Mouse (Mus musculus) kidney, embryonic 15.5 days (tissue): ENCODE results near the gene 2900026A02Rik. TPM values are rescaled to one million over a fixed set of nuclear protein-coding genes. Genes with fewer than 3 reads are reported as not detected.

Source experiments
- ATAC-seq: fragments of 200-750 bp; cut with Nextera tagmentation; replicated peaks from 2 replicates; pipeline ENCODE4 v1.8.0; 2017; ENCODE audit warnings: moderate TSS enrichment; ENCODE audit not compliant: low FRiP score
- H3K27ac ChIP-seq: fragments of 300-500 bp; sonication (generic); 2 replicates; pipeline ENCODE4 v1.5.1; 2015; ENCODE audit warnings: mild to moderate bottlenecking, inconsistent platforms
- H3K27me3 ChIP-seq: fragments of 300-500 bp; sonication (generic); 2 replicates; pipeline ENCODE4 v1.6.1; 2015; ENCODE audit warnings: inconsistent platforms
- H3K36me3 ChIP-seq: fragments of 300-500 bp; sonication (generic); 2 replicates; pipeline ENCODE4 v1.6.1; 2015; ENCODE audit warnings: inconsistent platforms
- H3K4me1 ChIP-seq: fragments of 300-500 bp; sonication (generic); 2 replicates; pipeline ENCODE4 v1.6.1; 2015; ENCODE audit warnings: inconsistent platforms
- H3K4me2 ChIP-seq: fragments of 300-500 bp; sonication (generic); 2 replicates; pipeline ENCODE4 v1.6.1; 2015; ENCODE audit warnings: moderate library complexity, mild to moderate bottlenecking, inconsistent platforms
- H3K4me3 ChIP-seq: fragments of 300-500 bp; sonication (generic); replicated peaks from 2 replicates; pipeline ENCODE4 v1.5.1; 2015; ENCODE audit warnings: mild to moderate bottlenecking, inconsistent platforms
- H3K9ac ChIP-seq: fragments of 300-500 bp; sonication (generic); 2 replicates; pipeline ENCODE4 v1.6.1; 2015; ENCODE audit warnings: mild to moderate bottlenecking, inconsistent platforms
- H3K9me3 ChIP-seq: fragments of 300-500 bp; sonication (generic); replicated peaks from 2 replicates; pipeline ENCODE4 v1.6.1; 2016; ENCODE audit warnings: inconsistent platforms
- WGBS: fragments of 180-500 bp; shearing (Covaris S2); methylation state at CpG from one replicate; pipeline ENCODE4 v1.1.7; 2015; ENCODE audit warnings: mixed read lengths; 5-methylcytosine and 5-hydroxymethylcytosine counted together
- polyA plus RNA-seq: library from polyadenylated mRNA; unstranded; fragments of >200 nt; fragmentation: Nextera tagmentation; extraction: Ambion mirVana; gene quantifications from 2 replicates; pipeline ENCODE4 v1.2.1, GENCODE M21; 2015

Gene 2900026A02Rik
- polyA plus RNA-seq, 1 experiment from 2014 or later = 7.5 TPM

- Histone ChIP-seq H3K4me3 (no peak overlapping the region), H3K9me3 (no peaks in the 10 kb centered on the region), H3K27me3 (no peaks in the 10 kb centered on the region), H3K4me2 (no peak overlapping the region), H3K9ac (no peak overlapping the region), H3K36me3 (peaks cover 44% of the 10 kb centered on the region), H3K27ac (no peak overlapping the region), H3K4me1 (peaks cover 19% of the 10 kb centered on the region)
- no peak for ATAC-seq
- WGBS = 93% methylated on average over 17 of the region's 17 CpGs
Observed at GRCm38 (mm10) chr5:113097551-113097950, 123.5 kb downstream of the 2900026A02Rik start.

GRCm38 (mm10) chr5:113095456-113095855 lies 125.6 kb downstream of the 2900026A02Rik start:
- H3K36me3 ChIP-seq = peaks cover 50% of the 10 kb centered on the region
- no peak for ATAC-seq
- 87% methylated on average over 18 of the region's 18 CpGs for WGBS

GRCm38 (mm10) chr5:113092406-113092805 lies 128.6 kb downstream of the 2900026A02Rik start:
- Histone ChIP-seq H3K27me3 (no peaks in the 10 kb centered on the region), H3K9ac (no peak overlapping the region), H3K27ac (no peak overlapping the region), H3K4me1 (peaks cover 34% of the 10 kb centered on the region), H3K4me3 (no peak overlapping the region), H3K9me3 (no peaks in the 10 kb centered on the region), H3K36me3 (peaks cover 67% of the 10 kb centered on the region), H3K4me2 (no peak overlapping the region)
- ATAC-seq = no peak
- WGBS = 58% methylated on average over 7 of the region's 7 CpGs

More at GRCm38 (mm10) chr5:113095456-113095855, 125.6 kb downstream of the 2900026A02Rik start:
- Histone ChIP-seq H3K27ac (no peak overlapping the region), H3K4me1 (peaks cover 30% of the 10 kb centered on the region), H3K27me3 (no peaks in the 10 kb centered on the region), H3K9me3 (no peaks in the 10 kb centered on the region), H3K4me2 (no peak overlapping the region), H3K4me3 (no peak overlapping the region), H3K9ac (no peak overlapping the region)

GRCm38 (mm10) chr5:113091162-113091561 lies 129.9 kb downstream of the 2900026A02Rik start:
- Histone ChIP-seq H3K9me3 (no peaks in the 10 kb centered on the region), H3K36me3 (peaks cover 55% of the 10 kb centered on the region), H3K4me1 (peaks cover 38% of the 10 kb centered on the region), H3K4me2 (no peak overlapping the region), H3K27ac (no peak overlapping the region), H3K4me3 (no peak overlapping the region), H3K9ac (no peak overlapping the region), H3K27me3 (no peaks in the 10 kb centered on the region)
- peak; percentile 71 for ATAC-seq
- 45% methylated on average over 5 of the region's 5 CpGs for WGBS

GRCm38 (mm10) chr5:113090750-113091149 lies 130.3 kb downstream of the 2900026A02Rik start:
- H3K27me3 ChIP-seq = no peaks in the 10 kb centered on the region
- no peak overlapping the region for H3K9ac ChIP-seq
- no peak overlapping the region for H3K27ac ChIP-seq
- peaks cover 41% of the 10 kb centered on the region for H3K4me1 ChIP-seq
- H3K4me2 ChIP-seq = no peak overlapping the region
- no peak overlapping the region for H3K4me3 ChIP-seq
- peaks cover 50% of the 10 kb centered on the region for H3K36me3 ChIP-seq
- ATAC-seq = peak; percentile 49
- H3K9me3 ChIP-seq = no peaks in the 10 kb centered on the region
- WGBS = 51% methylated on average over 11 of the region's 11 CpGs

- no peak for ATAC-seq
Observed at GRCm38 (mm10) chr5:113090077-113090690, 130.9 kb downstream of the 2900026A02Rik start.

GRCm38 (mm10) chr5:113087465-113087864 lies 133.6 kb downstream of the 2900026A02Rik start:
- Histone ChIP-seq H3K27me3 (no peaks in the 10 kb centered on the region), H3K9me3 (no peaks in the 10 kb centered on the region), H3K4me2 (no peak overlapping the region), H3K9ac (no peak overlapping the region), H3K27ac (no peak overlapping the region), H3K4me1 (peaks cover 45% of the 10 kb centered on the region), H3K36me3 (peaks cover 29% of the 10 kb centered on the region), H3K4me3 (no peak overlapping the region)
- ATAC-seq = no peak
- WGBS = 83% methylated on average over 2 of the region's 2 CpGs

More at GRCm38 (mm10) chr5:113090077-113090690, 130.9 kb downstream of the 2900026A02Rik start:
- no peak overlapping the region for H3K4me2 ChIP-seq
- H3K9ac ChIP-seq = no peak overlapping the region
- H3K27me3 ChIP-seq = no peaks in the 10 kb centered on the region
- H3K9me3 ChIP-seq = no peaks in the 10 kb centered on the region
- H3K4me3 ChIP-seq = no peak overlapping the region
- H3K36me3 ChIP-seq = peaks cover 45% of the 10 kb centered on the region
- H3K4me1 ChIP-seq = peaks cover 43% of the 10 kb centered on the region
- no peak overlapping the region for H3K27ac ChIP-seq
- WGBS = 72% methylated on average over 24 of the region's 24 CpGs

GRCm38 (mm10) chr5:113086990-113087389 lies 134.0 kb downstream of the 2900026A02Rik start:
- no peak overlapping the region for H3K9ac ChIP-seq
- H3K27me3 ChIP-seq = no peaks in the 10 kb centered on the region
- H3K4me2 ChIP-seq = no peak overlapping the region
- peaks cover 28% of the 10 kb centered on the region for H3K36me3 ChIP-seq
- H3K4me3 ChIP-seq = no peak overlapping the region
- H3K27ac ChIP-seq = no peak overlapping the region
- H3K9me3 ChIP-seq = no peaks in the 10 kb centered on the region
- 52% methylated on average over 4 of the region's 4 CpGs for WGBS
- H3K4me1 ChIP-seq = peaks cover 43% of the 10 kb centered on the region
- ATAC-seq = no peak

- Histone ChIP-seq H3K4me3 (no peak overlapping the region), H3K4me1 (peaks cover 38% of the 10 kb centered on the region), H3K4me2 (no peak overlapping the region), H3K9me3 (no peaks in the 10 kb centered on the region), H3K9ac (no peak overlapping the region), H3K27ac (no peak overlapping the region; the same call in 1 of the 2 replicates), H3K27me3 (no peaks in the 10 kb centered on the region), H3K36me3 (peaks cover 26% of the 10 kb centered on the region)
- no peak for ATAC-seq
- 66% methylated on average over 12 of the region's 12 CpGs for WGBS
Observed at GRCm38 (mm10) chr5:113086439-113086838, 134.6 kb downstream of the 2900026A02Rik start.

GRCm38 (mm10) chr5:113085931-113086330 lies 135.1 kb downstream of the 2900026A02Rik start:
- Histone ChIP-seq H3K4me3 (no peak overlapping the region), H3K9ac (no peak overlapping the region), H3K4me1 (peaks cover 34% of the 10 kb centered on the region), H3K4me2 (no peak overlapping the region), H3K27ac (no peak overlapping the region), H3K36me3 (peaks cover 23% of the 10 kb centered on the region), H3K27me3 (no peaks in the 10 kb centered on the region), H3K9me3 (no peaks in the 10 kb centered on the region)
- ATAC-seq = no peak
- WGBS = 53% methylated on average over 2 of the region's 2 CpGs

GRCm38 (mm10) chr5:113084309-113084708 lies 136.7 kb downstream of the 2900026A02Rik start:
- Histone ChIP-seq H3K4me1 (peaks cover 29% of the 10 kb centered on the region), H3K27ac (no peak overlapping the region), H3K4me3 (no peak overlapping the region), H3K4me2 (no peak overlapping the region), H3K9ac (no peak overlapping the region), H3K27me3 (0 out of 2 replicates have a peak, but pooled peaks cover 4% of the 10 kb centered on the region), H3K36me3 (peaks cover 13% of the 10 kb centered on the region), H3K9me3 (no peaks in the 10 kb centered on the region)
- 82% methylated on average over 2 of the region's 2 CpGs for WGBS
- ATAC-seq = no peak

- Histone ChIP-seq H3K4me2 (peak overlapping the region; percentile 27), H3K36me3 (no peaks in the 10 kb centered on the region; the same call in 1 of the 2 replicates), H3K4me3 (no peak overlapping the region), H3K27me3 (0 out of 2 replicates have a peak, but pooled peaks cover 6% of the 10 kb centered on the region), H3K9ac (no peak overlapping the region), H3K4me1 (peaks cover 29% of the 10 kb centered on the region), H3K9me3 (no peaks in the 10 kb centered on the region), H3K27ac (no peak overlapping the region)
- peak; percentile 20; the same call in 1 of the 2 replicates for ATAC-seq
- 41% methylated on average over 19 of the region's 19 CpGs for WGBS
Observed at GRCm38 (mm10) chr5:113082356-113083168, 138.5 kb downstream of the 2900026A02Rik start.
